Mouse (Mus musculus) adrenal gland, postnatal 4 days (tissue): ENCODE data around the gene Elk3. TPM values are rescaled to one million over a fixed set of nuclear protein-coding genes. Genes with fewer than 3 reads are reported as not detected.

Source experiments
- DNase-seq, 2 experiments: peaks; one replicate each; pipeline ENCODE4 v3.0.0; 2021 to 2022; ENCODE audit warnings: low spot score in 2 of 2, mixed read lengths in 2 of 2
- total RNA-seq, 2 experiments: library from RNA; stranded (reverse); gene quantifications; 2 replicates each; pipeline ENCODE4 v1.2.3; 2021

Gene Elk3
- total RNA-seq, 2 experiments from 2014 or later: 71.3 to 72.3 TPM

DNA sequence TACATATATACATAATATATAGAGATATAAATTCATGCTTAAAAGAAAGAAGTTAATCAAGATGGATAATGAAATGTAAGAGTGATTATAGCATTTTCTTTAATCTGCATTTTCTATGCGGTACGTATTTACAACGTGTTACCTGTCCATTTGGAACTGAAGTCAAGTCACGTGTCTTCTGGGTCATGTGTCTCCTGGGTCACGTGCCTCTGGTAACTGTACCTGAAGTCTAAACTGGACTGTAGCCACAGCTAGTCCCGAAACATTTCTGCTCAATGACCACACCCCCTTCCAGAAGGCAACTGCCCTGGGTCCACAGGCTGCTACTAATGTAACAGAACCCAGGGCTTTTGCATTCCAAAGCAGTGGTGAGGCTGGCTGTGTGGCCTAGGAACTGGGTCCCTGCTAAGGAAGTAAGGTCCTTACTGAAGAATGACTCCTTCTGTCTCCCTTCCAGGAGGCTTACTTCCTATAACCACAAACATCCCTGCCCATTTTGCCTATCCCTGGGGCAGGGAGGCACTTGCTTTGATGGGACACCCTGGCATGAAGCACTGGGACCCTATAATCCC is 40.0 kb downstream of the Elk3 start:
- DNase-seq: no peak

DNA sequence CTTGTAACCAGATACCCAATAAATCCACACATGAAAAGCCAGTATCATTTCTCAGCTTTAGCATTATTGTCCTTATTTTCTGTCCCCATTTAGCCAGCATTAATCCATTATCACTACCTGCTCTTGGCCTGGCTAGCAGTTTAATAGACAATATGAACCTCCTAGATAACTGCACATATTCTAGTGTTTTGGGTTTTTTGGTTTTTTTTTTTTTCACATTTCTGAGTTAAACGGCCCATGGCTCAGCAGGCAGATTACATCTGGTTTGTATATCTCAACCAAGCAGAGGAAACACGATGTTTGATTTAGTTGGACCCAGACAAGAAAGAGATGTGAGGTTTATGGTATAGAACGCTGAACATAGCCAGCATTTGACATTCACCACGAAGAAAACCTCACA is 41.2 kb downstream of the Elk3 start:
- no peak for DNase-seq

DNA sequence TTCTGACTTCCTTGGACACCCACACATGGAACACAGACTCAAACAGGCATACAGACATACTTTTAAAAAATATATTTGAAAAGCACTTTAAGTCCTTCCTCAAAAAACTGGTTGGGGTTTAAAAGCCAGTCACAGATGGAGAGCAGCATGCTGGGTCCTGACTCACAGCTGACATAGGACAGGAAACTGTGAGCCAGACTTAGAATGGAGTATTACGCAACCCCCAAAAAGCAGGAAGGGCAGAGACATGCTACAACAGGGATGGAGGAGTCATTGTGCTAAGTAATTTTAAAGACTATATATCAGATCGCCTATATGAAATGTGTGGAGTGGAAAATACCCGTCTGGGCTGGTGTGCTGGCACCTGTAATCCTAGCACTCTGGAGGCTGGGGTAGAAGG is 42.6 kb downstream of the Elk3 start:
- no peak for DNase-seq

DNA sequence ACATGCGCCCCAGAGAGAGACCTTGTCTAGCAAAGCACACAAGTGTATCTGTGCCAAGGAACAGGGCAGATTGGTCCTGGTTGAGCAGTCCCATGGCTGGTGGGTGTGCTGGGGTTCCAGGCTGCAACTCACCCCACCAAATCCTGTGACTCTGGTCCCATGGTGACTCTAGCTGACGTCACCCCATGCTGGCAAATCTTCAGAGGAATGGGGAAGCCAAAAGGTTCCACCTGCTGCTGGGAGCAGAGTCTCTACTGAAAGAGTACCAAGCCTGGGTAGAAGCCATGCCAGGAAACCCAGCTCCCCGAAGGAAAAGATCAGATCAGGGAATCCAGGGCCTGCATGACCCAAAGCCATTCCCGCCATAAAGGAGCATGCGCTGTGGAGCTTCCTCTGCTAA is 43.4 kb downstream of the Elk3 start:
- no peak for DNase-seq

DNA sequence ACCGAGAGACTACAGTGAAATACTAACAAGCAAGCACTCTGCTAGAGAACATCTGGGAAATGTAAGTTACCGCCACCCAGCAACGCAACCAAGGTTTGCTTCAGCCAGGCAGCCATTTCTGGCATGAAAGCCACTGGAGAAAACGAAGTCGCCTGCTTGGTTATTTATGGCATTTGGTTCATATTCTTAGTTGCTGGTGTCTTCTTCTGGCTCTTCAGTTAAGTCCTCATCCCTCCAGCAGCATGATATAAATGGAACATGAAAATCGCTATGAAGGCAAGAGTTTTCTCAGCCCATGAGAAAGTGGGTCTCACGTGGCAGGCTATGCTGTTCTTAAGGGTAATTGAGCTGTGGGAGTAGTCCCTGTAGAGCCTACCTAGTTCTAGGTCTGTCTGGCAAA is 44.4 kb downstream of the Elk3 start:
- no peak for DNase-seq

DNA sequence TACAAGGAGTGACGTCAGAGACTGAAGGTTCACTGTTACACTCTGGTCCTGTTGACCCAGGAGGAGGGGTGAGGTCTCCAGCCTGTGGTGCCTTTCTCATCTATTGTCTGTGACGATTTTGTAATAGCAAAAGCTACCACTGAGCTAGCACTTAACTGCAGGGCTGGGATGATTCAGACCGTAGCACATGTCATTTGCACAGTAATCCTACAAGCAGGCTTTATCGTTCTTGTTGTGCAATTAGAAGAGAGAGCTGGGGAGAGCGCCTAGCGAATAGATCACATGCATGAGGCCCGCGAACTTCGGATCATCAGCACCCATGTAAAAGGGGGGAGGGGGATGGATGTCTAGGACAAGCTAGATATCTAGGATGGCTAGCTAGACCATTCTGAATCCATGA is 45.1 kb downstream of the Elk3 start:
- DNase-seq: no peak

DNA sequence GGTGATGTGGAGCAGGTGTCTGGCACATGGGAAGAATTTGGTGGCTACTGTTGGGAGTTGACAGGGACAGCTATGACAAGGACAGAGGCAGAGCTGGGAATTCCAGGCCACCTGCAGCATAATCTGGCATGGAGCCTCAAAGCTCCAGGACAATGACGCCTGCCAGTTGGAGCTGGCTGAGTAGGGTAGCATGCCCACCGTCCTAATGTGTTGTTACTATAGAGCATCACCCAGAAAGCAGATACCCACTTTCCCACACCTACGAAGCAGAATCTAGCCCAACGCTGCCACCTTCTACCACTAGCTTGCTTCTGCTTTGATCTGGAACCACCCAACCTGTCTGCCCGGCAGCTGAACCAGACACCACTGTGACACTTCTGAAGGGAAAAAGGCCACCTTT is 46.9 kb downstream of the Elk3 start:
- DNase-seq: no peak

DNA sequence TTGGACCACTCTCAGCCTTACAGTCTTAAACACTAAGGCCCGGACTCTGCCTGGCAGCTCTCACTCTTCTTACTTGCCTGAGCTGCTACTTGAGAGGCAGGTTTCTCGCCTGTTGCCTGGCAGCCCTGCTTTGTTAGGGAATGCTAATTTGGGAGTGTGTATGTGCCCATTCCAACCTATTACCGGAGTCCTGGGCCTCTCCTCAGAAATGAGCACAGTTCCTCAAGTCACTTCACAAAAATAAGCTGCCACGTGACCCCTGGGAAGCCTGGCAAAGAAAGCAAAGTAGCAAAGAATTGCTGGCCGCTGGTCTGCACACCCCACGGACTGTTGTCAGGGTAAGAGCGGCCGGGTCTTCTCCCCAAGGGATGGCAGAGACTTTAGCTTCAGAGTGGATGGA is 47.5 kb downstream of the Elk3 start:
- no peak for DNase-seq

DNA sequence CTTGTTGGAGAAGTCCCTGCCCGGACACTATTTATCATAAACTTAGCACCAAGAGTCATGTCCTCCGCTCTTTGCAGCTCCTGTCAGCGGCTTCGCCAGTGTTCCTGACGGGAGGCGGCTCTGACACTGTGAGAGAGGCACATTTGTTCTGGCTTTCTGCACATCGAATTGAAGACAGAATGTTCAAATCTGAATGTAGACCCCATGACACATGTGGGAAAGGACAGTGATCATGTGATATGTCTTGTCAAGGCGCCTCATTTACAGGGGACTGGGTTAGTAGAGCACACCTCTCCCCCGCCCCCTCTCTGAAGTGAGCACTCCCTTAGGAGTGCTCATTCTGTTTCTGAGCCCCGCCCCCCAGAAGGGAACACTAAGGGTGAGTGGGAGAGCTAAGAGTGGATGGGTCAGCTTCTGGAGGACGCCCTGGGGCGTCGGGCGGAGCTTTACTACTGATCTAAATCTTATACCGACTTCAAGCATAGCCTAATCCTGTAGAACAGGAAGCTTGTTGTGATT is 48.9 kb downstream of the Elk3 start:
- no peak for DNase-seq

DNA sequence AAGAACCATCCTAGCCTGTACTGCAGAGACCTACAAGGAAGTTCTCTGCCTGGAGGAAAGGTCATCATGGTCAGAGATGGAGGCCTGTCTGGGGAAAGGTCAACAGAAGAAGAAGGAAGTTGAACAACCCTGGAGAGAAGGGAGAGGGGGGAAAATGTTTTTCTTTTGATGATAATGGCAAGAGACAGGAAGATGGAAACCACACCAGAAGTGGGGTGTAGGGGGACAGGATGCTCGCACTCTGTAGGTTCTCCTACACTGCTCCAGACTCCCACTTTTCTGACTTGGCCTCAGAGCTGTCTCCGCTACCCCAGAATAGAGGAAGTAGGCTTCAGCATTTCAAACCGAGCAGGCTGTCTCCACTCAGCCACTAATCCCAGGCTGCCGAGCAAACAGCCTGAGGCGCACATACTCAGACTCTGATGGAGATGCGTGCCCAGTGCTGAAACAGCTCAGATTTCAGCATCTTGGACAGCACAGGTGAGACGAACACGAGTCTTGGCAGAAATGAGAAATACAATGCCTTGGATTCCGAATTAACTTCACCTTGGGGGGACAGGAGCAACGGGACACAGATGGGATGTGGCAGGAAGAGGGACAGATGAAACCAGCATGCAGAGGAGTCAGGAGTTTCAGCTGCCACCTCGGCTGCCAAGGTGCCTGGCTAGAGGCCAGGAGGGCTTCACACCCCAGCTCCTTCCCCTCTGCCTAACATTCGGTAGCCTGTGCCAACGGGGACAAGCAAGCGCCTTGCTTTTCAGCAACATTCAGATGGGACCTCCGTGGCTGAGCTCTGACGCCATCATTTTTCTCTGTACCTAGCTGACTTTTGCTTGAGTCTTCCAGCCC is 49.6 kb downstream of the Elk3 start:
- no peak for DNase-seq

DNA sequence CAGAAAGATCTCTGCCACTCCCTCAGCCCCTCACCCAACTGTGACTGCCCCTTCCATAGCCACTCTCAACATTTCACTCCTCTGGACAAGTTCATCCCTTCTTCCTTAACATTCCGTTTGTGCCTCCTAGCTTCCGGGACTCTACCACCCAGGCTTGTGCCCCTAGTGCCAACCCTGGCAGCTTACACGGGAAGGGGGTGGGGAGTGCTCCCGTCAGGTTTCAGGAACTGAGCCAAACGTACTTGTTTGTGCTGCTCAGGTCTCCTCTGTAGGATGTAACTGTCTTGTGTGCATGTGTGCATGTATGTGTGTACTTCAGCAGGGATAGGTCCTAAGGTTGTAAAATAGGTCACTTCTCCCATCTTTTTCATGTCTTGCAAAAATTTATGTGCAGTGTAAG is 51.1 kb downstream of the Elk3 start:
- DNase-seq: no peak

DNA sequence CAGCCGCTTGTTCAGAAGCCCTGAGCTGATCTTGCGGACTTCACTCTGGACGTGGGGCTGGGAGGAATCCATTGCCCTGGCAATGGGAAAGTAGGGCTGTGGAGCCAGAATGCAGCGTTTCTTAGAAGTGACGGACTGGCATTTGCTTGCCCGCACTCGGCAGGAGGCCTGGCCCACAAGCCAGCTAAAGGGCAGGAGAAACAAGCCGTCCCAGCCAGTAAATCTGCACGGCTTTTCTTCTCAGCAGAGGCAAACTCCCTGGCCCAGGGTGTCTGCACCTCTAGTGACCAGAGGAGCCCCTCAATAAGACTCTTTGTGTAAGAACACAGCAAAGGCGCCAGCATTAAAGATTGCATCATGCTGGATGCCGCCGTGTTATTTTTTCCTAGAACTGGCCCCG is 55.6 kb downstream of the Elk3 start:
- DNase-seq: no peak

DNA sequence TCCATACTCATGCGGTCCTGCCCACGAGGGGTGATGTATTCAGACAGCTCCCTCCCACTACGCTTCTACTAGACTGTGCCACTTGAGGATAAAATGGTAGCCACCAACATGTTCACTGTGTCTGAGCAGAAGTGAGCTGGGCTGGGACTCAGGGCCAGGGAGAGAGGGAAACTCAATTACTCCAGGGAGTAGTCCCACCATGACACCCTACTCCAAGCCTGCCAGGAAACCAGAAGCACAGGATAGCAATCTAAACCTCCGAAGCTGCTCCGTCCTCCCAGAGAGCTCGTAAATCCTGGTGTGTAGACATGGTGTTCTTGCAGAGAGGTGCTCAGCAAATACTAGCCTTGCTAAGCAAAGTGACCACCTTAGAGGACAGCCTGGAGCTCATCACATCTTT is 57.8 kb downstream of the Elk3 start:
- DNase-seq: no peak

DNA sequence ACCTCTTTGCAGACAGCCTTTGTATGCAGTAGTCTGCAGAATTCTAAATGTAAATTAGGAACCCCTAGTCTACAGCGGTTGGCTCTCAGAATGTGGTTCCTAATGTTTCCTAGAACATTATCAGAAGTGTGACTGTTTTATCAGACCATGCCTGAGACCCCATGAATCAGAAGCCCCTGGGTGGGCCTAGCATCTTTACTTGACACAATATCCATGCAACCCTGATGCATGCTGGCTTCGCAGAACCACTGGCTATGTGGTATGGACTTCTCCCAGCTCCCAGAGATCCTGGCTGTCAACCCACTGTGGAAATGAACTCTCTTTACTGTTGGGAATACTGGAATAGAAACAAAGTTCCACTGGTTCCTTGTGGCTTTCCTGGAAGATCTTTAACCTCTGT is 58.3 kb downstream of the Elk3 start:
- no peak for DNase-seq

DNA sequence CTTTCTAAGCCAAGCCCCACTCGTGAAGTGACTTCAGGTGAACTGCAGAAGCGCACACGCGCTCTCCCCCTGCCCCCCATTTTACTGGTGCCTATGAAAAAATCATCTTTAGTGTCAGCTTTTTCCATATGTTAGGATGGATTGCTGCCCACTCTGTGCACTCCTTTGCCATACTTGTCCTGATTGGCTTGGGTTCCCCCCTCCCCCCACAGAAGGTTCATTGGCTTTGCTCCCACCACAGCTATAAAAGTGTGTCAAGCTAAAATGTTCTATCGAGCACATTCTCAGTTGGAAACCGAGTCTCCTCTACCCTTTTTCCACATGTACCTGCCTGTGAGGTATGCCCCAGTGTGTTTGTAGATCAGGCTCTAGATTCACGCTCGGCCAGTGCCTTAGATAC is 59.5 kb downstream of the Elk3 start:
- no peak for DNase-seq

DNA sequence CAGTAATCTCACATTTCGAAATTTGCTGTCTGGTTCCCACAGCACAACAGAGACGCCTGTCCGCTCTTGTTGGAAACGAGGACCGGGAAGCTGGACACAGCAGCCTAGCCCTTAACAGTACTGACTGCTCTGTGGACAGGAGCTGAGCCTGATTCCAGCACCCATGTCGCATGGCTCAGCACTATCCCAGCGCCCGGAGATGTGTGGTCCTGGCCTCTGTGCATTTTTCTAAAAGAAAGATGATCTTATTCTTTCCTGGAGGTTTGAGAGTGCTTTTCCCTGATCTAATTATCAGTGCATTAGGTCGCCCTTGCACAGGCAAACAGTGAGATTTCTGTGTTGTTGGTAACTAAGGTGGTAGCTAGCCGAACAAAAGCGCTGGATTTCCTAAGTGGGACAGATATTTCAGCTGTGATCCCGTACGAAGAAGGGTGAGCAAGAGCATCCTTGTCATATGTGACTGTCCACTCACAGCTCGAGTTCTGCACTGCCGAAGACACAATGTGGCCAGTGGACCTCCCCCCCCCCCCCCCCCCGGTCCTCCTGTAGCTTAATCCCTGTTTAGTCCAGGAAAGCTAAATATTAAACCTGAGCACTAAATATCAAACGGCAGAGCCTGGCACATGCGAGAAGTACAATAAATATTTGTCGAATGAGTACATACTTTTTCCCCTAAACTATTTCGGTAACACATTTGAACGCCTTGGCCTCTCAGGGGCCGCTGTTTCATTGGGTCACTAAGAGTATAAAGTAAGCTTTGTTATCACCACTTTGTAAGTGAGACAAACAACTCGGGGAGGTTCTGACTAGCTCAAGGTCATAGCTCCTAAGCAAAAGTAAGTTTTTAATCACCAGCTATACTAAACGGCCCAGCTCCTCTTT is 60.3 kb downstream of the Elk3 start:
- DNase-seq: no peak

DNA sequence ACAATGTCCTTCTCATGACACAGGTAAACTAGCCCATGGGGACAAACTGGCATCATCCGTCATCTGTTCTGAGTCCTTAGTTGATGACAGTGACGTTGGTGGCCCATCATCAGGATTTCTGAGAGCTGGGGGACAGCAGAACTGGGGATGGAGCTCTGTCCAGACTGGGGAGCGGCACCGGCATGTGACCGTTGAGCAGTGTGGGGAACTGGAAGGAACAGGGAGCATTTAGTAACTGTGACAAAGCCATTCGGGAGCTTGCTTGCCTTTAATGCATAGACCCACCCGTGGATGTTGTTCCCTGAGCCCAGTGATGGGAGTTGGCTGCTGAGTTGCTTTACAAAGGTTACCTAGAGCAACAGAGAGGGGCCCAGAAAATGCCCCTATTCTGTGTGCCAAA is 61.0 kb downstream of the Elk3 start:
- no peak for DNase-seq

DNA sequence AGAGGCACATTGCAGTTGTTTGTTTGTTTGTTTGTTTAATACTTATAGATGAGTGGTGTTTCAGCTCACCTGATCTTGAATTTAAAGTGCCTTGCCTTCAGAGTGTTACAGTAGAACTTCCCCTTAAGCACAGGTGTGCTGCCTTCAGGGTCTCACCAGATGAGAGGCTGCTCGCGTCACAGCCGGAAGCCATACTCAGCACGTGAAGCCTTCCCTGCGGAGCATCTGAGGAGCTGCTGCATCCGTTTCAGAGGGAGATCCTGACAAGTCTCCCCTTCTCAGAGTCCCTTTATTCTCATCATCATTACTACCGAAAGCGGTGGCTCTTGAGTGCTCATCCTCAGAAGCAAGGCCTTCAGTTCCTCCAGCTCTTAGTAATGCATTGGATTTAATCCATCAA is 62.5 kb downstream of the Elk3 start:
- DNase-seq: no peak

DNA sequence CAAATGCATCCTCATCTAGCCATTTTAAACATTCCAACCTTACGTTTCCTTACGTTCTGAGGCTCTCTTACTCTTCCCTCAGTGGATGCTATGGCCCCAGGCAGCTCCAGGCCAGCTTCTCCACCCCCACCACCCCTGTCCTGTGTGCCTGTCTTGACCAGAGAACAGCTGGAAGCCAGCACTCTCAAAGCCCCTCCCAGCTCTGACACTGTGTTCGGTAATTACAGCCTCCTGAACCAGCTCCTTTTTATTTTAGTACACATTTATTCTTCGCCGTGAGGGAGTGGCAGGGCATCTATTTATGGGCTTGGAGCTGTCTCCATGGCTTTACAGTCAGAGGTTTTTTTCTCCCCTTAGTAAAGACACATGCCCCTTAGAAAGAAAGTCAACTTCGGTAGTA is 63.0 kb downstream of the Elk3 start:
- no peak for DNase-seq

DNA sequence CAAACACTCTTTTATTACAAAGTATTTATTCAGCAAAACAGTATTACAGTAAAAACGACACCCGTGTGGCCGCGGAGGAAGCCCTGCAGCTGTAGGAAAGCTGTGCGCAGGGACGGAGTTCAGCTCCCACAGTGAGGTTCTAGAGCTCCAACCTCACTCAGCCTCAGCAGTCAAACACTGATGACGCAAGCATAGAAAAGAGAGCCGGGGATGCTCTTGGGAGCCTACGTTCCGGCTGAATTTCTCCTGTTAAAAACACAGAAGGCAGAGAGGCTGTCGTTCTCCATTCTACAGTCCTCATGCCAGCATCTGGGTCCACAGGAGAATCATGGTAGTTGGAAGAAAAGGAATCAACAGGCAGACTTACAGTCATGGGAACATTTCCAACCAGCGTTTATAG is 63.5 kb downstream of the Elk3 start:
- DNase-seq: no peak

DNA sequence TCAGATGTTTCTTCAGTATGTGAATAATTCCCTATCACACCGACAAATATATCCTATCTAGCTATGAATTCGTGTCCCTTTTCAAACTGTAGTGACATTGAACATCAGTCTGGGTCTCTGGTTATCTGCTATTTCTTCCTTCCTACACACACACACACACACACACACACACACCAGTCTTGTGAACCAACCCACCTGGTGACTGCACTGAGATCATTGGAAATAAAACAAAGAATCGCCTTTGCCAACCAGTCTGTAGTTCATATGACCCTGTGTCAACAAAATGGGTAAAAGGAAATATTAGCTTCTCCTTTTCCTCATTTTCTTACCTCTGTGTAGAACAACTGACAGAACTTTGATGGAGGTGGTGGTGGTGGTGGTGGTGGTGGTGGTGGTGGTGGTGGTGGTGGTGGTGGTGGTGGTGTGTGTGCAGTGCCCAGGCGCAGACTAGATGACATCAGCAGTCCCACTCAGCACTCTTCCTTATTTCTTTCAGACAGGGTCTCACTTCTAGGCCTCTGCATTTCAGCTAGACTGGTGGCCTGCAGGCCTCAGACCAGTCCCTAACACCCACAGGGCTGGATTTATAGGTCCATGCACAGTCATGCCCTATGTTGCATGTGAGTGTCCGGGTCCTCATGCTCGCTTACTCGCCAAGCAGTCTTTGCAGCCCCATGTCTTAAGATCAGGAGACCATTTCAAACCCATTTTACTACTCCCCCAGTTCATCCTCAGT is 64.6 kb downstream of the Elk3 start:
- no peak for DNase-seq
